Mouse (Mus musculus) ES-E14 (cell line): ENCODE measurements around the gene Aen. TPM values are rescaled to one million over a fixed set of nuclear protein-coding genes. Genes with fewer than 3 reads are reported as not detected.
A peak's percentile ranks its signal among the peaks of the same experiment; 100 is the strongest.

Source experiments
- DNase-seq: peaks from one replicate; pipeline ENCODE4 v3.0.0-alpha.2; 2013; ENCODE audit warnings: low read depth, low spot score
- H3K27ac ChIP-seq: 2 replicates; pipeline ENCODE4 v1.5.1; 2012; ENCODE audit warnings: low read depth, mild to moderate bottlenecking, low read length, moderate library complexity, mixed read lengths; ENCODE audit not compliant: poor library complexity, insufficient read depth, severe bottlenecking
- H3K36me3 ChIP-seq: 2 replicates; pipeline ENCODE4 v1.6.1; 2012; ENCODE audit warnings: mild to moderate bottlenecking, low read length, moderate library complexity, mixed read lengths; ENCODE audit not compliant: control insufficient read depth, poor library complexity, insufficient read depth, severe bottlenecking
- H3K4me1 ChIP-seq, 2 experiments: fragments of 150-350 bp in 1 of 2; sonication (generic) in 1 of 2; 2 replicates each; pipeline ENCODE4 v1.6.1; 2012; ENCODE audit warnings: low read length in 2 of 2, mild to moderate bottlenecking in 1 of 2, mixed read lengths in 1 of 2; ENCODE audit not compliant: control insufficient read depth in 2 of 2, insufficient read depth in 2 of 2, poor library complexity in 1 of 2
- H3K4me3 ChIP-seq, 2 experiments: fragments of 150-350 bp in 1 of 2; sonication (generic) in 1 of 2; 2 replicates each; pipeline ENCODE4 v1.5.1; 2012; ENCODE audit warnings: low read length in 2 of 2, low read depth in 1 of 2, mild to moderate bottlenecking in 1 of 2, mixed read lengths in 1 of 2; ENCODE audit not compliant: insufficient read depth in 1 of 2, poor library complexity in 1 of 2, severe bottlenecking in 1 of 2
- H3K9ac ChIP-seq: 2 replicates; pipeline ENCODE4 v1.6.1; 2012; ENCODE audit warnings: low read depth, mild to moderate bottlenecking, low read length, mixed read lengths; ENCODE audit not compliant: poor library complexity, insufficient read depth, severe bottlenecking
- H3K9me3 ChIP-seq: fragments of 150-350 bp; sonication (generic); 2 replicates; pipeline ENCODE4 v1.6.1; 2012; ENCODE audit warnings: low read depth, mild to moderate bottlenecking, low read length; ENCODE audit not compliant: control insufficient read depth, insufficient read depth
- CHD2 ChIP-seq: IDR thresholded peaks from 2 replicates; pipeline ENCODE4 v1.6.1; 2014; ENCODE audit warnings: mild to moderate bottlenecking, low read depth, low read length, inconsistent platforms
- HCFC1 ChIP-seq: IDR thresholded peaks from 2 replicates; pipeline ENCODE4 v1.6.1; 2012; ENCODE audit warnings: low read length, inconsistent platforms, borderline replicate concordance; ENCODE audit not compliant: insufficient read depth
- MAFK ChIP-seq: IDR thresholded peaks from 2 replicates; pipeline ENCODE4 v1.6.1; 2014; ENCODE audit warnings: mild to moderate bottlenecking, low read depth, low read length, inconsistent platforms; ENCODE audit not compliant: insufficient read depth
- ZC3H11A ChIP-seq: IDR thresholded peaks from 2 replicates; pipeline ENCODE4 v1.6.1; 2012; ENCODE audit warnings: low read depth, mild to moderate bottlenecking, inconsistent platforms, low read length, borderline replicate concordance
- ZNF384 ChIP-seq: IDR thresholded peaks from 2 replicates; pipeline ENCODE4 v1.6.1; 2012; ENCODE audit warnings: low read depth, low read length, inconsistent platforms
- in situ Hi-C, 2 experiments: fragments of 600-800 bp; cut with MboI; formaldehyde crosslinking; loops; one replicate each; pipeline ENCODE4 v1.15.1; 2025; ENCODE audit warnings: low sequenced_read_pairs in 2 of 2, inconsistent platforms in 1 of 2; ENCODE audit not compliant: unreplicated experiment in 2 of 2
- total RNA-seq: library from RNA; depleted of rRNA; stranded (reverse); fragments of 300-350 nt; gene quantifications from 2 replicates; pipeline ENCODE4 v1.2.3, GENCODE M21; 2012

Gene Aen
- total RNA-seq, 1 experiment, result 146 TPM

- Histone ChIP-seq H3K4me3 (no peak overlapping the region), H3K9me3 (no peaks in the 10 kb centered on the region), H3K9ac (no peak overlapping the region), H3K4me1 (peaks cover 0 to 9% of the 10 kb centered on the region in 2 experiments; a peak in 2 of 4 replicates), H3K27ac (no peak overlapping the region), H3K36me3 (no peaks in the 10 kb centered on the region)
- in situ Hi-C loops, result loop anchor here in 1 of 2 experiments (10.0 to 25.0 kb wide), 2 partner anchors 156 to 319 kb away; no protein-coding TSS in a partner anchor
- TF ChIP-seq HCFC1, result no peak
- no peak for TF ChIP-seq ZC3H11A
- DNase-seq, result peak; percentile 76
These were observed 23.0 kb downstream of the Aen start for GRCm38 (mm10) chr7:78918686-78919085.

GRCm38 (mm10) chr7:78922506-78922905, 26.9 kb downstream of the Aen start:
- Histone ChIP-seq H3K36me3 (no peaks in the 10 kb centered on the region), H3K4me1 (peaks cover 0 to 5% of the 10 kb centered on the region in 2 experiments; a peak in 2 of 4 replicates), H3K4me3 (no peak overlapping the region), H3K27ac (no peak overlapping the region), H3K9me3 (no peaks in the 10 kb centered on the region), H3K9ac (no peak overlapping the region)
- in situ Hi-C loops, result loop anchor here in 1 of 2 experiments (25.0 kb wide), 1 partner anchor 315 kb away; no protein-coding TSS in a partner anchor
- no peak for DNase-seq
- TF ChIP-seq HCFC1 (no peak), CHD2 (no peak), ZNF384 (no peak), ZC3H11A (no peak), MAFK (no peak)

- no peaks in the 10 kb centered on the region for H3K36me3 ChIP-seq
- in situ Hi-C loops, result loop anchor here in 1 of 2 experiments (25.0 kb wide), 1 partner anchor 313 kb away; no protein-coding TSS in a partner anchor
- no peaks in the 10 kb centered on the region for H3K9me3 ChIP-seq
- no peaks in the 10 kb centered on the region for H3K4me1 ChIP-seq
- DNase-seq, result peak; percentile 73
- H3K4me3 ChIP-seq, result no peak overlapping the region
- H3K9ac ChIP-seq, result no peak overlapping the region
- TF ChIP-seq ZC3H11A (peak; percentile 90), HCFC1 (no peak), CHD2 (no peak)
- no peak overlapping the region for H3K27ac ChIP-seq
These were observed 28.6 kb downstream of the Aen start for GRCm38 (mm10) chr7:78924300-78924699.

- Histone ChIP-seq H3K36me3 (no peaks in the 10 kb centered on the region), H3K4me1 (no peaks in the 10 kb centered on the region), H3K4me3 (no peak overlapping the region), H3K9ac (no peak overlapping the region), H3K9me3 (no peaks in the 10 kb centered on the region), H3K27ac (no peak overlapping the region)
- no peak for TF ChIP-seq MAFK
- TF ChIP-seq HCFC1, result no peak
- TF ChIP-seq ZC3H11A, result no peak
- no peak for TF ChIP-seq ZNF384
- no peak for TF ChIP-seq CHD2
- DNase-seq, result no peak
- in situ Hi-C loops, result loop anchor here in 1 of 2 experiments (25.0 kb wide), 2 partner anchors 313 to 438 kb away; no protein-coding TSS in a partner anchor
These were observed 29.1 kb downstream of the Aen start for GRCm38 (mm10) chr7:78924796-78925195.

GRCm38 (mm10) chr7:78925680-78926079, 30.0 kb downstream of the Aen start:
- no peaks in the 10 kb centered on the region for H3K36me3 ChIP-seq
- H3K9me3 ChIP-seq, result no peaks in the 10 kb centered on the region
- no peaks in the 10 kb centered on the region for H3K4me1 ChIP-seq
- no peak overlapping the region for H3K4me3 ChIP-seq
- no peak for TF ChIP-seq MAFK
- no peak for TF ChIP-seq HCFC1
- no peak for TF ChIP-seq ZNF384
- TF ChIP-seq CHD2, result no peak
- TF ChIP-seq ZC3H11A, result no peak
- no peak overlapping the region for H3K27ac ChIP-seq
- in situ Hi-C loops, result loop anchor here in 1 of 2 experiments (25.0 kb wide), 1 partner anchor 437 kb away; no protein-coding TSS in a partner anchor
- H3K9ac ChIP-seq, result no peak overlapping the region
- DNase-seq, result no peak
